Mouse (Mus musculus) E14TG2a.4 (cell line): ENCODE data around the gene 1700030J22Rik.

Experiments used
- CTCF ChIP-seq: conservative IDR thresholded peaks from 2 replicates; pipeline ENCODE4 v1.5.1; 2014; ENCODE audit warnings: low read length
- NANOG ChIP-seq: IDR thresholded peaks from 2 replicates; pipeline ENCODE4 v1.6.1; 2014; ENCODE audit warnings: borderline replicate concordance, low read length, mixed read lengths

GRCm38 (mm10) chr8:117027601-117028000 lies 48.8 kb upstream of the 1700030J22Rik start:
- TF ChIP-seq CTCF: no peak
- TF ChIP-seq NANOG: no peak
